Mouse (Mus musculus): ENCODE measurements at regions not wholly inside any gene's neighbourhood (a gene's known extent, or its start where the extent isn't known, plus 50 kb on each side); places are given as distances from the start of the nearest gene placed in this dataset.
A peak's percentile ranks its signal among the peaks of the same experiment; 100 is the strongest.

GRCm38 (mm10) chr3:140738654-140739369, 473.3 kb downstream of the Pdha2 start:
- Histone ChIP-seq H3K9ac (ENCODE audit: low read length) (no peak overlapping the region), H3K27me3 (ENCODE audit: control insufficient read depth, insufficient read depth, low read length) (no peaks in the 10 kb centered on the region), H3K27ac (ENCODE audit: low read depth, low read length) (no peak overlapping the region), H3K4me2 (ENCODE audit: low read depth, low read length, severe bottlenecking) (no peak overlapping the region), H3K9me3 (ENCODE audit: control insufficient read depth, low read length) (no peaks in the 10 kb centered on the region), H3K4me1 (replicated peaks; ENCODE audit: control insufficient read depth, insufficient read depth, low read length) (no peaks in the 10 kb centered on the region), H3K36me3 (ENCODE audit: control insufficient read depth, insufficient read depth, low read length) (no peaks in the 10 kb centered on the region), H3K4me3 (ENCODE audit: low read depth, low read length) (no peak overlapping the region)
- ATAC-seq (replicated peaks; ENCODE audit: low FRiP score) (no peak), DNase-seq (ENCODE audit: low spot score) (no peak)
- 80% methylated on average over 8 of the region's 8 CpGs for WGBS

- Histone ChIP-seq H3K4me1 (replicated peaks; ENCODE audit: control insufficient read depth, insufficient read depth, low read length) (no peaks in the 10 kb centered on the region), H3K9ac (ENCODE audit: low read length) (no peak overlapping the region), H3K4me2 (ENCODE audit: low read depth, low read length, severe bottlenecking) (no peak overlapping the region), H3K4me3 (ENCODE audit: low read depth, low read length) (no peak overlapping the region), H3K9me3 (ENCODE audit: control insufficient read depth, low read length) (no peaks in the 10 kb centered on the region), H3K27ac (ENCODE audit: low read depth, low read length) (no peak overlapping the region), H3K36me3 (ENCODE audit: control insufficient read depth, insufficient read depth, low read length) (no peaks in the 10 kb centered on the region), H3K27me3 (ENCODE audit: control insufficient read depth, insufficient read depth, low read length) (no peaks in the 10 kb centered on the region)
- ATAC-seq (replicated peaks; ENCODE audit: low FRiP score), result 0 out of 2 replicates have a peak, but pooled peaks have one; percentile 19
- DNase-seq (ENCODE audit: low spot score), result no peak
Measured at GRCm38 (mm10) chr3:140716896-140717295, 495.3 kb downstream of the Pdha2 start.

DNA sequence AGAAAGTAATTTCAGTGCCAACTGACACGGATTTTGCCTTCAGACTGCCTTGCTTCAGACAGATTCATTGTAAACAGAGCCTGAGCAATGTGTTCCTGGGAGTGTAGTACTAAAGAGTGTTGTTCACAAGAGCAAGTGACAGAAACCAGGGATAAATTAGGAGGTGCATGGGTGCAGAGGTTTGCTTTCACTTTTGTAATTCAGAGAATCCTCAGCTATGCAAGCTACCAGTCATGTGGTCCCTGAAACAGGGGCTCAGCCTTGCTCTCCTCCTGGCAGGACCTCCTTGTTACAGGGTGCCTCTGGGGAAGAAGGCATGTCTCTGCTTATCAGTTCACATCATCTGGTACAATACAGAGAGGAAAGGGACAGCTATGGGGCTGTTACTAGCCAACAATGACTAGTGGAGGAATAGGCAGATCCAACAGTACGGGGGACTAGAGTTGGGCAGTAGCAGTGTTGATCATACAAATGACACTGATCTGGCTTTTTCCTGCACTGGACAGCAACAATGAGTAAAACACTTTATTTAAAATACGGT, 504.5 kb downstream of the Pdha2 start:
- Histone ChIP-seq H3K27ac (ENCODE audit: low read depth, low read length) (no peak overlapping the region), H3K4me1 (replicated peaks; ENCODE audit: control insufficient read depth, insufficient read depth, low read length) (no peaks in the 10 kb centered on the region), H3K9me3 (ENCODE audit: control insufficient read depth, low read length) (no peaks in the 10 kb centered on the region), H3K27me3 (ENCODE audit: control insufficient read depth, insufficient read depth, low read length) (no peaks in the 10 kb centered on the region), H3K36me3 (ENCODE audit: control insufficient read depth, insufficient read depth, low read length) (no peaks in the 10 kb centered on the region), H3K4me2 (ENCODE audit: low read depth, low read length, severe bottlenecking) (no peak overlapping the region), H3K9ac (ENCODE audit: low read length) (no peak overlapping the region), H3K4me3 (ENCODE audit: low read depth, low read length) (no peak overlapping the region)
- WGBS, result 86% methylated on average over 3 of the region's 3 CpGs
- ATAC-seq (replicated peaks; ENCODE audit: low FRiP score) (no peak), DNase-seq (ENCODE audit: low spot score) (no peak)

GRCm38 (mm10) chr3:140706725-140707124, 505.4 kb downstream of the Pdha2 start:
- Histone ChIP-seq H3K27ac (ENCODE audit: low read depth, low read length) (no peak overlapping the region), H3K4me2 (ENCODE audit: low read depth, low read length, severe bottlenecking) (no peak overlapping the region), H3K9me3 (ENCODE audit: control insufficient read depth, low read length) (no peaks in the 10 kb centered on the region), H3K27me3 (ENCODE audit: control insufficient read depth, insufficient read depth, low read length) (no peaks in the 10 kb centered on the region), H3K4me1 (replicated peaks; ENCODE audit: control insufficient read depth, insufficient read depth, low read length) (no peaks in the 10 kb centered on the region), H3K9ac (ENCODE audit: low read length) (no peak overlapping the region), H3K36me3 (ENCODE audit: control insufficient read depth, insufficient read depth, low read length) (no peaks in the 10 kb centered on the region), H3K4me3 (ENCODE audit: low read depth, low read length) (no peak overlapping the region)
- DNase-seq (ENCODE audit: low spot score) (no peak), ATAC-seq (replicated peaks; ENCODE audit: low FRiP score) (no peak)
- WGBS, result 87% methylated on average over 4 of the region's 4 CpGs

DNA sequence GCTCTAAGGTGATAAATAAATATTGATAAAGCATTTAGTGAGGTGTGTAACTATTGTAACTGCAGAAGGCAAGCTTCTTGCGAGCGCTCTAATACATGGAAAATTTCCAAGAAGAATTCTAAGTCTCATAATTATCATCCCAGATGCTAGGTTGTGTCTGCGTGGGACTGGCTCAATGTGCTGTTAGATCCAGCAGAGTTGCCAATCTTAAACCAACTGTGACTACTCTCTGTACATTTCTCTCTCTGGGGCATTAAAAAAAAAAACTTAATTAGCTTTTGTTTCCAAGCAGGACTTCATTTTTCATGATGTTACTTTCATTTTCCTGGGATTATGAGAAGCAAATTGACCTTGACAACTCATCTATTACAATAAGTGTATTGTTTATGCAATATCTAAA, 506.6 kb downstream of the Pdha2 start:
- DNase-seq (ENCODE audit: low spot score) (no peak), ATAC-seq (replicated peaks; ENCODE audit: low FRiP score) (no peak)

DNA sequence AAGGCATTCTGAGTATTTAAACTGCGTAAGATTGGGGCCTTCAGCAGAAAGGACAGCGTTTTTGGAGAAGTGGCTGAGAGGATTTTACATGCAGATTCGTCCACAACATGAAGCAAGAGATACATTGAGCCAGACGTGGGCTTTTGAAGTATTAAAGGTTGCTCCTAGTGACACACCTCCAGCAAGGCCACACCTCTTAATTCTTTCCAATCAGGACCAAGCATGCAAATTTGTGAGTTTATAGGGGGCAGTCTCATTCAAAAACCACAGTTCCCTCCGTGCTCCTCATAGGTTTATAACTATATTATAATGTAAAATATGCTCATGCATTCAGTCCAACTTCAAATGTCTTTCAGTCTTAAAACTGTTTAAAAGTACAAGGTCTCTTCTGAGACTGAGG, 509.2 kb downstream of the Pdha2 start:
- H3K27ac ChIP-seq (ENCODE audit: low read depth, low read length), result no peak overlapping the region
- H3K4me2 ChIP-seq (ENCODE audit: low read depth, low read length, severe bottlenecking), result no peak overlapping the region
- H3K27me3 ChIP-seq (ENCODE audit: control insufficient read depth, insufficient read depth, low read length), result no peaks in the 10 kb centered on the region
- no peaks in the 10 kb centered on the region for H3K36me3 ChIP-seq (ENCODE audit: control insufficient read depth, insufficient read depth, low read length)
- no peaks in the 10 kb centered on the region for H3K9me3 ChIP-seq (ENCODE audit: control insufficient read depth, low read length)
- DNase-seq (ENCODE audit: low spot score) (no peak), ATAC-seq (replicated peaks; ENCODE audit: low FRiP score) (no peak)
- no peaks in the 10 kb centered on the region for H3K4me1 ChIP-seq (replicated peaks; ENCODE audit: control insufficient read depth, insufficient read depth, low read length)
- H3K4me3 ChIP-seq (ENCODE audit: low read depth, low read length), result no peak overlapping the region
- H3K9ac ChIP-seq (ENCODE audit: low read length), result no peak overlapping the region
- WGBS, result 73% methylated on average over 5 of the region's 5 CpGs

More for the DNA sequence above, 506.6 kb downstream of the Pdha2 start:
- H3K4me2 ChIP-seq (ENCODE audit: low read depth, low read length, severe bottlenecking), result no peak overlapping the region
- WGBS, result 88% methylated on average over 3 of the region's 3 CpGs
- H3K4me1 ChIP-seq (replicated peaks; ENCODE audit: control insufficient read depth, insufficient read depth, low read length), result no peaks in the 10 kb centered on the region
- no peaks in the 10 kb centered on the region for H3K36me3 ChIP-seq (ENCODE audit: control insufficient read depth, insufficient read depth, low read length)
- no peak overlapping the region for H3K27ac ChIP-seq (ENCODE audit: low read depth, low read length)
- H3K4me3 ChIP-seq (ENCODE audit: low read depth, low read length), result no peak overlapping the region
- no peak overlapping the region for H3K9ac ChIP-seq (ENCODE audit: low read length)
- H3K9me3 ChIP-seq (ENCODE audit: control insufficient read depth, low read length), result no peaks in the 10 kb centered on the region
- H3K27me3 ChIP-seq (ENCODE audit: control insufficient read depth, insufficient read depth, low read length), result no peaks in the 10 kb centered on the region

DNA sequence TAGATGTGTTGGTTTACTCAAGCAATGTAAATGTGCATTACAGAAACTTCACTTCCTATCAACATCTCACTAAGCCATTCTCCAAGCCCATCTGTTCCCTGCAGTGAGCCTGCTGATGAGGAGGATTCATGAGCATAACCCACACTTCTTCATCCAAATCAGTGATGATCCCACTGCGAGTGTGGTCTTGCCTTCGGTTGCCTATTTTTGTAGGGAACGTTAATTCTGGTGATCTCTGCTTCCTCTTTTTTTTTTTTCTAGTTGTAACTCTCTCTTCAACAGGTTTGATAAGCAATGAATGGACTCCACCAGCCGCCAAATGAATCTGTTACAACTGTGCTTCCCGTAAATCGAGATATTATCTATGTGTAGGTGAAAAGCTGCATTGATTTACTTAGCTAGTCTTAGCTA, 509.9 kb downstream of the Pdha2 start:
- ATAC-seq (replicated peaks; ENCODE audit: low FRiP score), result no peak
- H3K4me3 ChIP-seq (ENCODE audit: low read depth, low read length), result no peak overlapping the region
- no peak overlapping the region for H3K9ac ChIP-seq (ENCODE audit: low read length)
- no peak for DNase-seq (ENCODE audit: low spot score)
- H3K36me3 ChIP-seq (ENCODE audit: control insufficient read depth, insufficient read depth, low read length), result no peaks in the 10 kb centered on the region
- H3K27ac ChIP-seq (ENCODE audit: low read depth, low read length), result no peak overlapping the region
- no peak overlapping the region for H3K4me2 ChIP-seq (ENCODE audit: low read depth, low read length, severe bottlenecking)
- H3K4me1 ChIP-seq (replicated peaks; ENCODE audit: control insufficient read depth, insufficient read depth, low read length), result no peaks in the 10 kb centered on the region
- no peaks in the 10 kb centered on the region for H3K9me3 ChIP-seq (ENCODE audit: control insufficient read depth, low read length)
- WGBS, result 94% methylated on average over 6 of the region's 6 CpGs
- no peaks in the 10 kb centered on the region for H3K27me3 ChIP-seq (ENCODE audit: control insufficient read depth, insufficient read depth, low read length)

- Histone ChIP-seq H3K27ac (ENCODE audit: low read depth, low read length) (no peak overlapping the region), H3K36me3 (ENCODE audit: control insufficient read depth, insufficient read depth, low read length) (no peaks in the 10 kb centered on the region), H3K9ac (ENCODE audit: low read length) (no peak overlapping the region), H3K4me1 (replicated peaks; ENCODE audit: control insufficient read depth, insufficient read depth, low read length) (no peaks in the 10 kb centered on the region), H3K27me3 (ENCODE audit: control insufficient read depth, insufficient read depth, low read length) (no peaks in the 10 kb centered on the region), H3K4me2 (ENCODE audit: low read depth, low read length, severe bottlenecking) (no peak overlapping the region), H3K9me3 (ENCODE audit: control insufficient read depth, low read length) (no peaks in the 10 kb centered on the region), H3K4me3 (ENCODE audit: low read depth, low read length) (no peak overlapping the region)
- WGBS, result 11% methylated on average over 3 of the region's 3 CpGs
- DNase-seq (ENCODE audit: low spot score), result no peak
- peak; percentile 64 for ATAC-seq (replicated peaks; ENCODE audit: low FRiP score)
Measured at GRCm38 (mm10) chr3:140697295-140697694, 514.9 kb downstream of the Pdha2 start.

DNA sequence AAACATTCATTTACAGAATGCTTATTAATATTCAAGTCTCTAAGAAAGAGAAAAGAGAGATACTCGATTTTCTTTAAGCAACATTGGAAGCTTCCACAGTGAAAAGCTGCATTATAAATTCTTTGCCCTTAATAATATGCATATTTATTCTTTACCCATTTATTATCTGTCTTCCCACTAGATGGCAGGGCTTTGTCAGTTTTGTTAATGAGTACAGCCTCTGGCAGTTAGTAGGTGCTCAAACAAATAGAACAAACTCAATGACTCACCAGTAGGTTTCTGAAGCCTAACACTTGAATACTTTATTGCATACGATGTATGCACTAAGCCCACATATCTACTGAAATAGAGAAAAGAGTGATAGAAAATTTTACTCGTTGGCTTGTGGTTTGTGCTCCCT, 529.4 kb downstream of the Pdha2 start:
- Histone ChIP-seq H3K9me3 (ENCODE audit: control insufficient read depth, low read length) (no peaks in the 10 kb centered on the region), H3K9ac (ENCODE audit: low read length) (no peak overlapping the region), H3K36me3 (ENCODE audit: control insufficient read depth, insufficient read depth, low read length) (no peaks in the 10 kb centered on the region), H3K4me2 (ENCODE audit: low read depth, low read length, severe bottlenecking) (no peak overlapping the region), H3K4me3 (ENCODE audit: low read depth, low read length) (no peak overlapping the region), H3K27ac (ENCODE audit: low read depth, low read length) (no peak overlapping the region), H3K27me3 (ENCODE audit: control insufficient read depth, insufficient read depth, low read length) (no peaks in the 10 kb centered on the region), H3K4me1 (replicated peaks; ENCODE audit: control insufficient read depth, insufficient read depth, low read length) (no peaks in the 10 kb centered on the region)
- ATAC-seq (replicated peaks; ENCODE audit: low FRiP score) (no peak), DNase-seq (ENCODE audit: low spot score) (no peak)
- 70% methylated on average over 3 of the region's 3 CpGs for WGBS
